Mouse (Mus musculus) kidney, adult 2 months (tissue): ENCODE measurements around the gene Usp48.

Experiments
- CTCF ChIP-seq: fragments of 200-500 bp; conservative IDR thresholded peaks from 2 replicates; pipeline ENCODE4 v1.5.1; 2011; ENCODE audit warnings: low read depth, mild to moderate bottlenecking, control low read depth, low read length, moderate library complexity, mixed read lengths; ENCODE audit not compliant: insufficient read depth, insufficient read length
- POLR2A ChIP-seq: fragments of 200-500 bp; IDR thresholded peaks from one replicate; pipeline ENCODE4 v1.6.1; 2011; ENCODE audit warnings: low read depth, low read length, control low read depth

DNA sequence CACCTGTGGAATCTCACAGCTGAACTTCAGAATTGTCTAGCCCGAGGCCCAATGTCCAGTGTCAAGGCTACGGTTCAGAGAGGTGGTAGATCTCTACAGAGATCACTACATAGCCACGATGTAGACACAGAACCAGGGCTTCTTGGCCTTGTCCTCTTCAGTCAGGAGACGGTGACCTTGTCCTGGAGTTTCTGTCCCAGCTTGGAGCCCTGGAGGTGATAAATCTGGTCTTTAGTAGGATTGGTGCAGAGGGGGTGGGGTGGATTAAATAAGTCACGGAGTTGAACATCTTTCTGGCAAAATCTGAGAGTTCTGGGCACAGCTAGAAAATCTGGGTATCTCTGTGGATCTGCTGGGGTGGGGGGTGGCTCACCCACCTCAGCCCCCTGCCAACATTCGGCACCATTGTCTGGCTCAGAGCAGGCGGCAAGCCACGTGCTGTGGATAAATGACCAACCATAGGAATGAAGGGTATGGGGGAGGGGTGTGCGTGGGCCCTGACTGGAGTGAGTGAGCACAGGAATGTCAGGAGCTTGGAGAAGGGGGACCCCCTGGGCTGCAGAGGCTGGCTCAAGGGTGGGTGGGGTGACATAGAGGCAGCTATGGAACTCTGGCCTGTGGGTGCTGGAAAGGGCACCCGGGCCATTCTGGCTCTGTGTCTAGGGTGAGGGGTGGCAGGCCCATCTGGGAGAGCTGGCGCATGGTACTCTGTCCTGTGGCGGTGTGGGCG lies 103.8 kb downstream of the Usp48 start:
- TF ChIP-seq CTCF (no peak), POLR2A (no peak)
